Mouse (Mus musculus) neural tube, embryonic 13.5 days (tissue): ENCODE results near the gene Mmd2. TPM values are rescaled to one million over a fixed set of nuclear protein-coding genes. Genes with fewer than 3 reads are reported as not detected.
A peak's percentile ranks its signal among the peaks of the same experiment; 100 is the strongest.

Experiments
- ATAC-seq: fragments of 200-750 bp; cut with Nextera tagmentation; 2 replicates; pipeline ENCODE4 v1.8.0; 2017; ENCODE audit warnings: low read depth, mild to moderate bottlenecking, moderate TSS enrichment, moderate library complexity
- H3K27ac ChIP-seq: fragments of 300-500 bp; sonication (generic); replicated peaks from 2 replicates; pipeline ENCODE4 v1.5.1; 2015; ENCODE audit warnings: moderate library complexity, mild to moderate bottlenecking, inconsistent platforms
- H3K27me3 ChIP-seq: fragments of 300-500 bp; sonication (generic); 2 replicates; pipeline ENCODE4 v1.6.1; 2015; ENCODE audit warnings: mild to moderate bottlenecking, inconsistent platforms
- H3K36me3 ChIP-seq: fragments of 300-500 bp; sonication (generic); 2 replicates; pipeline ENCODE4 v1.6.1; 2015; ENCODE audit warnings: mild to moderate bottlenecking, inconsistent platforms
- H3K4me1 ChIP-seq: fragments of 300-500 bp; sonication (generic); replicated peaks from 2 replicates; pipeline ENCODE4 v1.6.1; 2015; ENCODE audit warnings: inconsistent platforms
- H3K4me2 ChIP-seq: fragments of 300-500 bp; sonication (generic); 2 replicates; pipeline ENCODE4 v1.6.1; 2015; ENCODE audit warnings: inconsistent platforms, mild to moderate bottlenecking, moderate library complexity
- H3K4me3 ChIP-seq: fragments of 300-500 bp; sonication (generic); 2 replicates; pipeline ENCODE4 v1.5.1; 2015; ENCODE audit warnings: mild to moderate bottlenecking, inconsistent platforms
- H3K9ac ChIP-seq: fragments of 300-500 bp; sonication (generic); 2 replicates; pipeline ENCODE4 v1.6.1; 2015; ENCODE audit warnings: moderate library complexity, mild to moderate bottlenecking, inconsistent platforms
- H3K9me3 ChIP-seq: fragments of 300-500 bp; sonication (generic); 2 replicates; pipeline ENCODE4 v1.6.1; 2016; ENCODE audit warnings: inconsistent platforms
- WGBS: fragments of 180-500 bp; shearing (Covaris S2); methylation state at CpG from one replicate; pipeline ENCODE4 v1.1.7; 2015; 5-methylcytosine and 5-hydroxymethylcytosine counted together
- polyA plus RNA-seq: library from polyadenylated mRNA; unstranded; fragments of >200 nt; fragmentation: Nextera tagmentation; extraction: Ambion mirVana; gene quantifications from 2 replicates; pipeline ENCODE4 v1.2.1, GENCODE M21; 2015

The Mmd2 gene
- polyA plus RNA-seq, 1 experiment from 2014 or later, result 52.9 TPM

GRCm38 (mm10) chr5:142604379-142604778, 4.2 kb downstream of the Mmd2 start:
- Histone ChIP-seq H3K9ac (no peak overlapping the region), H3K4me3 (no peak overlapping the region), H3K4me1 (peaks cover 19% of the 10 kb centered on the region), H3K36me3 (no peaks in the 10 kb centered on the region), H3K27ac (no peak overlapping the region), H3K9me3 (no peaks in the 10 kb centered on the region), H3K4me2 (no peak overlapping the region), H3K27me3 (peaks cover 24% of the 10 kb centered on the region)
- ATAC-seq, result no peak
- 71% methylated on average over 7 of the region's 7 CpGs for WGBS

GRCm38 (mm10) chr5:142597648-142598390, 10.8 kb downstream of the Mmd2 start:
- no peaks in the 10 kb centered on the region for H3K27me3 ChIP-seq
- H3K36me3 ChIP-seq, result no peaks in the 10 kb centered on the region
- no peak overlapping the region for H3K4me3 ChIP-seq
- H3K9ac ChIP-seq, result no peak overlapping the region
- 75% methylated on average over 6 of the region's 6 CpGs for WGBS
- H3K27ac ChIP-seq, result no peak overlapping the region
- no peak for ATAC-seq
- peaks cover 4% of the 10 kb centered on the region for H3K4me1 ChIP-seq
- no peaks in the 10 kb centered on the region for H3K9me3 ChIP-seq
- H3K4me2 ChIP-seq, result no peak overlapping the region

DNA sequence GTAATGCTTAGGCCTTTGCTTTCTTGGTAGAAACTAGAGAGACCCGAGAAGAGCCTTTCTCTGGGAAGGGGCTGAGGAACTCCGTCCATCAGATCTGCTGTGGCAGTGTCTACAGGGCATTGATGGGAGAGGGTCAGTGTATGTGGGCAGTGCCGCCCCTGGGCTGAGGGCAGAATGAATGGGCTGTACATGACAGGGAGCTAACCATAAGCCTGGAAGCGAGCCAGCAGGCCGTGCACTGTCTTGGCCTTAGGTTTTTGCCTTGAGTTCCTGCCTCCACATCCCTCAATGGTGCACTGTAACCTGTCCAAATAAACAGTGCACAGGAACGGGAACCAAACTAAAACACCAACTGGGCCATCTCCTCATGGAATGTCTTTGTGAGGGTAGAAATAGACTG, 11.9 kb downstream of the Mmd2 start:
- WGBS, result 82% methylated on average over 6 of the region's 6 CpGs
- Histone ChIP-seq H3K9ac (no peak overlapping the region), H3K4me3 (no peak overlapping the region), H3K36me3 (no peaks in the 10 kb centered on the region), H3K4me1 (peaks cover 4% of the 10 kb centered on the region), H3K4me2 (no peak overlapping the region), H3K27ac (0 out of 2 replicates have a peak overlapping the region, but pooled peaks have one; percentile 9), H3K9me3 (no peaks in the 10 kb centered on the region), H3K27me3 (no peaks in the 10 kb centered on the region)
- ATAC-seq, result no peak

GRCm38 (mm10) chr5:142595698-142596097, 12.9 kb downstream of the Mmd2 start:
- Histone ChIP-seq H3K4me2 (no peak overlapping the region), H3K9me3 (no peaks in the 10 kb centered on the region), H3K4me1 (peaks cover 11% of the 10 kb centered on the region), H3K36me3 (no peaks in the 10 kb centered on the region), H3K27me3 (no peaks in the 10 kb centered on the region), H3K9ac (no peak overlapping the region), H3K4me3 (no peak overlapping the region), H3K27ac (no peak overlapping the region)
- no peak for ATAC-seq
- WGBS, result 68% methylated on average over 3 of the region's 3 CpGs

GRCm38 (mm10) chr5:142590953-142591616, 17.5 kb downstream of the Mmd2 start:
- no peak overlapping the region for H3K4me2 ChIP-seq
- peak overlapping the region; percentile 88 for H3K27ac ChIP-seq
- ATAC-seq, result 0 out of 2 replicates have a peak, but pooled peaks have one; percentile 25
- H3K4me1 ChIP-seq, result peaks cover 39% of the 10 kb centered on the region
- WGBS, result 53% methylated on average over 6 of the region's 6 CpGs
- no peaks in the 10 kb centered on the region for H3K9me3 ChIP-seq
- no peaks in the 10 kb centered on the region for H3K36me3 ChIP-seq
- no peak overlapping the region for H3K9ac ChIP-seq
- H3K27me3 ChIP-seq, result no peaks in the 10 kb centered on the region
- no peak overlapping the region for H3K4me3 ChIP-seq

- 27% methylated on average over 14 of the region's 14 CpGs for WGBS
- H3K4me3 ChIP-seq, result no peak overlapping the region
- H3K9me3 ChIP-seq, result no peaks in the 10 kb centered on the region
- no peaks in the 10 kb centered on the region; the same call in 1 of the 2 replicates for H3K27me3 ChIP-seq
- H3K4me1 ChIP-seq, result peaks cover 42% of the 10 kb centered on the region
- H3K9ac ChIP-seq, result no peak overlapping the region
- peak; percentile 93 for ATAC-seq
- H3K4me2 ChIP-seq, result peak overlapping the region; percentile 11; the same call in 1 of the 2 replicates
- peak overlapping the region; percentile 81 for H3K27ac ChIP-seq
- peaks cover 1% of the 10 kb centered on the region; the same call in 1 of the 2 replicates for H3K36me3 ChIP-seq
Measured at GRCm38 (mm10) chr5:142583616-142584126, 24.9 kb downstream of the Mmd2 start.

- Histone ChIP-seq H3K9ac (no peak overlapping the region), H3K36me3 (peaks cover 3% of the 10 kb centered on the region; the same call in 1 of the 2 replicates), H3K4me1 (peaks cover 32% of the 10 kb centered on the region), H3K9me3 (0 out of 2 replicates have a peak, but pooled peaks cover 5% of the 10 kb centered on the region), H3K4me3 (no peak overlapping the region), H3K27ac (no peak overlapping the region), H3K27me3 (no peaks in the 10 kb centered on the region; the same call in 1 of the 2 replicates), H3K4me2 (no peak overlapping the region)
- WGBS, result 18% methylated on average over 5 of the region's 5 CpGs
- 0 out of 2 replicates have a peak, but pooled peaks have one; percentile 33 for ATAC-seq
Measured at GRCm38 (mm10) chr5:142581517-142581916, 27.1 kb downstream of the Mmd2 start.

DNA sequence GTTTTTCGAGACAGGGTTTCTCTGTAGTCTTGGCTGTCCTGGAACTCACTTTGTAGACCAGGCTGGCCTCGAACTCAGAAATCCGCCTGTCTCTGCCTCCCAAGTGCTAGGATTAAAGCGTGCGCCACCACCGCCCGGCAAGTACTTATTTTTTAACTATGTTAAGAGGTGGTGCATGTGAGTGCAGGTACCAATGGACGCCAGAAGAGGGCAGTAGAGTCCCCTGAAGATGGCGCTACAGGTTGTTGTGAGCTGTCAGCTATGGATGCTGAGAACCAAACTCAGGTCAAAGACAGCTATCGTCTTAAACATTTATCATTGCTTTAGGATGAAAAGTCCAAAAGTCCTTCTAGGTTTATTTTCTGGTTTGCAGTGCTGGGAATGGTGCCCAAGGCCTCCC, 30.4 kb downstream of the Mmd2 start:
- H3K27ac ChIP-seq, result no peak overlapping the region
- no peaks in the 10 kb centered on the region; the same call in 1 of the 2 replicates for H3K27me3 ChIP-seq
- H3K36me3 ChIP-seq, result peaks cover 3% of the 10 kb centered on the region; the same call in 1 of the 2 replicates
- H3K4me2 ChIP-seq, result no peak overlapping the region
- 87% methylated on average over 10 of the region's 10 CpGs for WGBS
- no peak overlapping the region for H3K9ac ChIP-seq
- H3K4me1 ChIP-seq, result peaks cover 12% of the 10 kb centered on the region
- H3K4me3 ChIP-seq, result no peak overlapping the region
- no peak for ATAC-seq
- 0 out of 2 replicates have a peak, but pooled peaks cover 5% of the 10 kb centered on the region for H3K9me3 ChIP-seq

DNA sequence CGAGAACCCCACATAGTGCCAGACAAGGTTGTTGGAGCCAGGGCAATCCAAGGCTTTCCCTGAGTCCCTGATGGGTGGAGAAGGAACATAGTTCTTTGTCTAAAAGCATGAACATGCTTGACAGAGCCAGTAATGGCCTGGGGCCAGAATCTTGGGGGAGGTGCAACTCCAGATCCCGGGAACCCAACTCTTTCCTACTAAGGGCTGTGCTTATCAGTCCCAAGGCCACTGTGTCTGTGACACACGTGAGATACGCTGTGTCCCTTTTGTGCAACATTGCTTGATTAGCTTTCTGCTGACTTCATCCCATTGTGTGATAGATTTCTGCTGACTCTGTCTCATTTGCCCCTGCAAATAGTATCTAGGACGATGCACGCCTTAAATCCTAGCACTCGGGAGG, 31.8 kb downstream of the Mmd2 start:
- Histone ChIP-seq H3K36me3 (peaks cover 3% of the 10 kb centered on the region; the same call in 1 of the 2 replicates), H3K27me3 (no peaks in the 10 kb centered on the region; the same call in 1 of the 2 replicates), H3K9ac (no peak overlapping the region), H3K9me3 (0 out of 2 replicates have a peak, but pooled peaks cover 5% of the 10 kb centered on the region), H3K4me1 (0 out of 2 replicates have a peak, but pooled peaks cover 2% of the 10 kb centered on the region), H3K4me2 (no peak overlapping the region), H3K27ac (no peak overlapping the region), H3K4me3 (no peak overlapping the region)
- ATAC-seq, result no peak
- 78% methylated on average over 7 of the region's 7 CpGs for WGBS

DNA sequence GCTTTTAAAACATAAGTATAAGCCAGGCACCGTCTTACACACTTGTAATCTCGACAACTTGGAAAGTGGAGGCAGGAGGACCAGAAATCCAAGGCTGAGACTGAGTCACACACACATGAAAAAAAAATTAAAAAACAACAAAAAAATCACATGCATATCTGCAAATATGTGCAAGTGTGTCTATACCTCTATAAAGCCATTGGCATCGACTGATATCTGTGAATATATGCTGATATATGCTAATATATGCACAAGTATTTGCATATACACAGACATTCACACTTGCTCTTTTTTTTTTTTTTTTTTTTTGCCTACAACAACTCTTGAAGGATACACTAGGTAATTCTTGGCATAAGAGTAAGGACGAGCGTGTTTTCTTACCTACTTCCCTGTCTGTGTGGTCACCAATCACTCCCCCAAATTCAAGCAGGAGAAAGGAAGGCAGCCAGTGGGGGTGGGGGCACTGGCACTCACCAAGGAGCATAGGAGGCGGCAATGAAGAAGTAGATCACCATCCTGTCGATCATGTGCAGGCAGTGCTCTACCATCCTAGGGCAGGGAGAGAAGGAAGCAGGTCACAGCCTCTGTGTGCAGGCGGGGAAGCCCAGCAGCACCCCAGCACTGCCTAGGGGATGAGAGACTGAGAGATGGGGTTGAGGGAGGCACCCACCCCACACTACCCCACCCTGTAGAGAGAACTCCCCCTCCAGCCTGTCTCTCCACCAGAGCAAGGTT, 34.1 kb downstream of the Mmd2 start:
- 0 out of 2 replicates have a peak, but pooled peaks cover 5% of the 10 kb centered on the region for H3K9me3 ChIP-seq
- H3K4me2 ChIP-seq, result no peak overlapping the region
- no peak for ATAC-seq
- no peak overlapping the region for H3K9ac ChIP-seq
- no peaks in the 10 kb centered on the region for H3K27me3 ChIP-seq
- no peaks in the 10 kb centered on the region for H3K4me1 ChIP-seq
- H3K27ac ChIP-seq, result no peak overlapping the region
- H3K4me3 ChIP-seq, result no peak overlapping the region
- peaks cover 4% of the 10 kb centered on the region for H3K36me3 ChIP-seq
- WGBS, result 75% methylated on average over 8 of the region's 8 CpGs

GRCm38 (mm10) chr5:142564606-142565005, 44.0 kb downstream of the Mmd2 start:
- 89% methylated on average over 1 of the region's 1 CpGs for WGBS
- H3K27me3 ChIP-seq, result no peaks in the 10 kb centered on the region
- H3K9me3 ChIP-seq, result peaks cover 15% of the 10 kb centered on the region
- no peak overlapping the region for H3K4me3 ChIP-seq
- peaks cover 24% of the 10 kb centered on the region for H3K36me3 ChIP-seq
- no peak overlapping the region for H3K9ac ChIP-seq
- no peak overlapping the region for H3K27ac ChIP-seq
- H3K4me1 ChIP-seq, result no peaks in the 10 kb centered on the region
- H3K4me2 ChIP-seq, result no peak overlapping the region
- ATAC-seq, result no peak
